Mouse (Mus musculus) ES-Bruce4 (cell line): ENCODE data around the gene Desi1. TPM values are rescaled to one million over a fixed set of nuclear protein-coding genes. Genes with fewer than 3 reads are reported as not detected.

Experiments
- H3K27ac ChIP-seq: 2 replicates; pipeline ENCODE4 v1.5.1; 2012; ENCODE audit warnings: low read length, inconsistent platforms; ENCODE audit not compliant: insufficient read depth
- H3K27me3 ChIP-seq: 2 replicates; pipeline ENCODE4 v1.6.1; 2012; ENCODE audit warnings: mild to moderate bottlenecking, low read length, inconsistent platforms; ENCODE audit not compliant: control insufficient read depth, poor library complexity, insufficient read depth, severe bottlenecking
- H3K36me3 ChIP-seq: 2 replicates; pipeline ENCODE4 v1.6.1; 2012; ENCODE audit warnings: inconsistent platforms, mild to moderate bottlenecking, low read length, moderate library complexity; ENCODE audit not compliant: control insufficient read depth, poor library complexity, insufficient read depth, severe bottlenecking
- H3K4me1 ChIP-seq: one replicate; pipeline ENCODE4 v1.8.1; 2011; ENCODE audit warnings: low read length; ENCODE audit not compliant: control insufficient read depth, insufficient read depth
- H3K4me3 ChIP-seq: 2 replicates; pipeline ENCODE4 v1.5.1; 2011; ENCODE audit warnings: low read depth, mild to moderate bottlenecking, low read length
- H3K9ac ChIP-seq: 2 replicates; pipeline ENCODE4 v1.6.1; 2012; ENCODE audit warnings: low read depth, mild to moderate bottlenecking, inconsistent platforms; ENCODE audit not compliant: poor library complexity, severe bottlenecking
- H3K9me3 ChIP-seq: replicated peaks from 2 replicates; pipeline ENCODE4 v1.6.1; 2012; ENCODE audit warnings: mild to moderate bottlenecking, low read length, inconsistent platforms; ENCODE audit not compliant: control insufficient read depth, poor library complexity, insufficient read depth, severe bottlenecking
- CTCF ChIP-seq: IDR thresholded peaks from one replicate; pipeline ENCODE4 v1.8.1; 2011; ENCODE audit warnings: low read depth, low read length
- EP300 ChIP-seq: IDR thresholded peaks from 2 replicates; pipeline ENCODE4 v1.6.1; 2011; ENCODE audit warnings: low read depth, low read length; ENCODE audit not compliant: insufficient read depth
- POLR2A ChIP-seq: IDR thresholded peaks from one replicate; pipeline ENCODE4 v1.8.1; 2011; ENCODE audit warnings: low read length; ENCODE audit not compliant: insufficient read depth
- polyA plus RNA-seq: library from polyadenylated mRNA; stranded (reverse); fragments of >200 nt; gene quantifications from 2 replicates; pipeline ENCODE4 v1.2.4, GENCODE M21; 2011; ENCODE audit warnings: low read depth; ENCODE audit not compliant: missing spikeins, insufficient read depth, insufficient read length

The Desi1 gene
- polyA plus RNA-seq, 1 experiment, result 45.9 TPM

GRCm38 (mm10) chr15:82046246-82046891 lies 12.7 kb upstream of the Desi1 start:
- H3K27ac ChIP-seq, result no peak overlapping the region
- H3K36me3 ChIP-seq, result peaks cover 23% of the 10 kb centered on the region
- no peaks in the 10 kb centered on the region for H3K9me3 ChIP-seq
- H3K9ac ChIP-seq, result peak overlapping the region; percentile 93
- no peak for TF ChIP-seq POLR2A
- no peak for TF ChIP-seq CTCF
- TF ChIP-seq EP300, result no peak
- no peaks in the 10 kb centered on the region for H3K27me3 ChIP-seq
- H3K4me3 ChIP-seq, result peak overlapping the region; percentile 95
- H3K4me1 ChIP-seq, result peaks cover 2% of the 10 kb centered on the region

GRCm38 (mm10) chr15:82044166-82044784 lies 10.6 kb upstream of the Desi1 start:
- no peak for TF ChIP-seq CTCF
- no peak for TF ChIP-seq POLR2A
- TF ChIP-seq EP300, result no peak
- Histone ChIP-seq H3K9ac (no peak overlapping the region), H3K36me3 (peaks cover 40% of the 10 kb centered on the region), H3K4me1 (peaks cover 2% of the 10 kb centered on the region), H3K4me3 (no peak overlapping the region), H3K27me3 (no peaks in the 10 kb centered on the region), H3K9me3 (no peaks in the 10 kb centered on the region), H3K27ac (no peak overlapping the region)

GRCm38 (mm10) chr15:82040650-82041049 lies 7.0 kb upstream of the Desi1 start:
- no peak overlapping the region for H3K27ac ChIP-seq
- H3K9me3 ChIP-seq, result no peaks in the 10 kb centered on the region
- peaks cover 2% of the 10 kb centered on the region for H3K4me1 ChIP-seq
- H3K36me3 ChIP-seq, result peaks cover 66% of the 10 kb centered on the region
- H3K9ac ChIP-seq, result no peak overlapping the region
- H3K4me3 ChIP-seq, result no peak overlapping the region
- H3K27me3 ChIP-seq, result no peaks in the 10 kb centered on the region
- TF ChIP-seq CTCF (peak; percentile 81), EP300 (no peak), POLR2A (no peak)

- H3K9ac ChIP-seq, result no peak overlapping the region
- no peak overlapping the region for H3K4me3 ChIP-seq
- no peak overlapping the region for H3K27ac ChIP-seq
- no peaks in the 10 kb centered on the region for H3K9me3 ChIP-seq
- TF ChIP-seq EP300 (no peak), CTCF (peak; percentile 10)
- H3K36me3 ChIP-seq, result peaks cover 65% of the 10 kb centered on the region
- H3K27me3 ChIP-seq, result no peaks in the 10 kb centered on the region
- H3K4me1 ChIP-seq, result no peaks in the 10 kb centered on the region
These were observed 2.4 kb upstream of the Desi1 start for GRCm38 (mm10) chr15:82035904-82036689.

GRCm38 (mm10) chr15:82032386-82032785 lies 1.3 kb downstream of the Desi1 start:
- no peak for TF ChIP-seq POLR2A
- no peak for TF ChIP-seq CTCF
- no peak for TF ChIP-seq EP300
- Histone ChIP-seq H3K27me3 (no peaks in the 10 kb centered on the region), H3K4me1 (no peaks in the 10 kb centered on the region), H3K4me3 (no peak overlapping the region), H3K36me3 (peaks cover 63% of the 10 kb centered on the region), H3K9me3 (no peaks in the 10 kb centered on the region), H3K9ac (no peak overlapping the region), H3K27ac (no peak overlapping the region)

- TF ChIP-seq EP300 (no peak), POLR2A (no peak)
- no peak overlapping the region for H3K9ac ChIP-seq
- H3K4me1 ChIP-seq, result no peaks in the 10 kb centered on the region
- no peaks in the 10 kb centered on the region for H3K9me3 ChIP-seq
- no peak overlapping the region for H3K4me3 ChIP-seq
- H3K36me3 ChIP-seq, result peaks cover 65% of the 10 kb centered on the region
- no peak overlapping the region for H3K27ac ChIP-seq
- H3K27me3 ChIP-seq, result no peaks in the 10 kb centered on the region
These were observed 5.9 kb downstream of the Desi1 start for GRCm38 (mm10) chr15:82027726-82028125.
